Mouse (Mus musculus): Measurements from ENCODE around the gene Chpf.

Gene Chpf

DNA sequence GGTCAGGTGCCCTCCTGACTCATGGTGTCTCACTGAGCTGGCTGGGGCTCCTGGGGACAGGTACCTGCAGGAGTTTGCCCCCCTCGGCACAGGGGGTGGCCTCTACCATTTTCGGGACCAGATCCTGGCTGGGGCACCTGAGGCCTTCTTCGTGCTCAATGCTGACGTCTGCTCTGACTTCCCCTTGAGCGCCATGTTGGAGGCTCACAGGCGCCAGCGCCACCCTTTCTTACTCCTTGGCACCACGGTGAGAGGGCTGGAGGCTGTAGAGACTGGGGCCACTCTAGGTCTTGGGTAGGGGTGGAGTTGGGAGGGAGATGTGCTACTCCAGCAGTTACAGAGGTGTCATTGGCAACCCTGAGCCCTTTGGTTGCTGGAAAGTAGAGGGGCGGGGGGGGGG lies 40.3 kb downstream of the Chpf start:
- no peak for DNase-seq

DNA sequence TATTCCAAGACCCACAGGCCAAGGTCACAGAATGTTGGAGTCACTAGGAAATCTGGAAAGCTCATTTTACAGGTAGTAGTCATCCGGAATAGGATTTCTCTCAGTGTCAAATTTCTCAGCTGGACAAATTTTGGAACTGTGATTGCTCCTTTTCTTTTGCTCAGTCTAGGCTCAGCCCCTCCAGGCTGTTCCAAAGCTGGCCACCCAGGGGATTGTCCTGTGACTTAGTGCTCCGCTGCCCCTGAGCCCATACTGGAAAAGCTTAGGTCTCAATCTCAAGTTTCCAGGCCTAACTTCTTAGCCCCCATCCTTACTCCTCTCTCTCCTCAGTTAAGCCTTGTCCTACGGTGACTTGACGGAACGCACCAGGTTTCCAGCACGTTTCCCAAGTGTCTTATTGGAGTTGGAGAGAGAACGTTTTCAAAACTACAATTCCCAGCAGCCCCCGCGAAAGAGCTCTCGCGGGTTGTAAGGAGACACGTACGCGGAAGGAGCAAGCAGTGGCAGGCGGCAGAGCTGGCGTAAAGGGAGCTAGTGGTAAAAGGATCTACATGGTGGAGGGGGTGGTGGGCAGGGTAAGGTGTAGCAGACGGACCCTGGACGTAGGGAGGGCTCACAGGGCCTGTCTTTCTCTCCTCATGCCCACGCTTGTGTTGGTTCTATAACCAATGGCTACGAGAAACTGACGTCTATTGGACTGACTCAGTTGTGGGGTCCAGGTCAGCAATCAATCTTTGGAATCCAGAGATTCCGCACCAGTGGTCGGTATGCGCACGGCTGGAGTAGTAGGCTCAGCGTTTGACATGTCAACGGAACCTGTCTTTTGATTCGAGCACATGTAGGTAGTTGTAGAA lies 43.4 kb downstream of the Chpf start, which contains the start of gene Gmppa:
Gmppa (plus strand) TSS at position 456 of the 854 bp plus-strand sequence.
- peak; percentile 78 for DNase-seq

DNA sequence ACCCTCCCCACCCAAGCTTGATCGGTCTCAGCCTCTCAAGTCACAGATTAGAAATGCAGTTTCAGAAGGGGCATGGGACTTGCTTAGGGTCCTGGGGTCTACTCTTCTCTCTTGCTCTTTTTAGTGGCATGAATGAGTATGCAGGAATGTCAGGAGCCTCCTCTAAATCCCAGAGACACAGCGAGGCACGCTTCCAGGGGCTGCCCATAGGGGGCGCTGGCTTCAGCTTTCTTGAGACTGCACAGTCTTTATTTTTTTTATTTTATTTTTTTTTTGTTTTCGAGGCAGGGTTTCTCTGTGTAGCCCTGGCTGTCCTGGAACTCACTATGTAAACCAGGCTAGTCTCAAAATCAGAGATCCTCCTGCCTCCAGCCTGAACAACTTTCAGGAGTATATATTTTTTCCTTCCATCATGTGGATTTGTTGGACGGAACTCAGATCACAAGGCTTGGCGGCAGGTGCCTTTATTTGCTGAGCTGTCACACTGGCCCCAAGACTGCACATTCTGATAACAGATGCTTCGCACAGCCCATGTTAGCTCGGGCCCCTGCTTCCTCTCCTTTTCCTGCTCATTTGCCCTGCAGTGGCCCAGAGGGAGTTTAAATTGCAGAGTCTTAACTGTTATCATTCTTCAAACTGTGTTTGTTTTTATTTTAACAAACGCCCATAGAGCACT lies 53.2 kb downstream of the Chpf start:
- no peak for DNase-seq
